ENCODE assay signal across 12 mouse cellular contexts in the genomic region with DNA sequence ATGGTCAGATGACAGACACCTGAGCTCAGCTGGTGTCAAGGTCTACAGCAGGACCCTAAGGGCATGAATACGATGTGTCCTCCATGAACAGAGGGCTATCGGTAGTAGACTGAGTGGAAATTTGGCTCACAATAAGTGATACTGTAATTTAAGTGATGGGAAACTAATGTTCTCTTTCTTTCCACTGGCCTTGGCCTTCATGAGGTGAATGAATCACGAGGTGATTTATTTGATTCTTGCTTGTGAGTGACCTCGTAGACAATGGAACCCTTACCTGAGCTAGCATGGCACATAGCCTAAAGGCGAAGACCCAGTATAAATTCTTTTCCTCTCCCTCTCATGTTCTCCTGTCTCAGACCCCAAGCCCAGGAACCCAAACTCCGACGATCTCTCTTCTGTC.
"Had no signal": no experiment of that assay in that cellular context is flagged by ENCODE, and none has a peak within 500 bp of the region (broad histone marks: within the 10 kb centered on the region; RNA-seq: fewer than 3 reads in every experiment).

No protein-coding gene starts in this region.

- DNase-seq: retina, postnatal 1 day; right cerebral cortex, adult 18-20 months; right cerebral cortex, postnatal 14 days; right cerebral cortex, postnatal 25 days; right cerebral cortex, postnatal 4 days; spleen, adult 18-20 months; thymus, adult 18-20 months; thymus, adult 2 months; thymus, postnatal 14 days; thymus, postnatal 25 days; thymus, postnatal 36 days; thymus, postnatal 4 days had no signal
